Mouse (Mus musculus): ENCODE measurements around the gene Arpc3. TPM values are rescaled to one million over a fixed set of nuclear protein-coding genes. Genes with fewer than 3 reads are reported as not detected.
"Not testable (repeated sequence)": the region's sequence is repeated elsewhere in the genome, so short reads cannot be mapped to it uniquely, and the experiment has no call there.

Arpc3 gene
- polyA plus RNA-seq, 1 experiment from 2014 or later, result 177 TPM

DNA sequence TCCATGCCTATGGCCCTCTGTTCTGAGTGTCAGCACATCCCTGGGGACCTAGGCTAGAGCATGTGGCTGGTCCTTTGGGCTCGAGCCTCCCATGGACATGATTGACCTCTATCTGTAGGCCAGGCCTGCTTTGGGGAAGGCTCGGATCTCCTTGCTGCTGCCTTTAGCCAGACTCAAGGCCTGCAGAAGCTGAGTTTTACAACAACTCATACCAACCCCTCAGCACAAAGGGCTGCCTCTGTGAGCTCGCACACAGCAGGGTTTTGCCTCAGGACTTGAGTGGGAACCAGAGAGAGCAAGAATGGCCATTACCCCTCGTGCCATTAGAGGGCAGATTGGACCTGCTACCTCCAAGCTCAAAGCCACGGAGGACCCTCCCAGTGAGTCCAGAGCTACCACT, 57.2 kb downstream of the Arpc3 start:
- Histone ChIP-seq H3K9ac (no peak overlapping the region), H3K9me3 (no peaks in the 10 kb centered on the region), H3K27me3 (no peaks in the 10 kb centered on the region), H3K27ac (no peak overlapping the region), H3K4me3 (no peak overlapping the region), H3K4me1 (no peaks in the 10 kb centered on the region), H3K36me3 (peaks cover 66% of the 10 kb centered on the region), H3K4me2 (no peak overlapping the region)
- WGBS, result 81% methylated on average over 5 of the region's 5 CpGs
- no peak for ATAC-seq (ENCODE audit: insufficient number of reproducible peaks, low FRiP score, low TSS enrichment, low read depth)

DNA sequence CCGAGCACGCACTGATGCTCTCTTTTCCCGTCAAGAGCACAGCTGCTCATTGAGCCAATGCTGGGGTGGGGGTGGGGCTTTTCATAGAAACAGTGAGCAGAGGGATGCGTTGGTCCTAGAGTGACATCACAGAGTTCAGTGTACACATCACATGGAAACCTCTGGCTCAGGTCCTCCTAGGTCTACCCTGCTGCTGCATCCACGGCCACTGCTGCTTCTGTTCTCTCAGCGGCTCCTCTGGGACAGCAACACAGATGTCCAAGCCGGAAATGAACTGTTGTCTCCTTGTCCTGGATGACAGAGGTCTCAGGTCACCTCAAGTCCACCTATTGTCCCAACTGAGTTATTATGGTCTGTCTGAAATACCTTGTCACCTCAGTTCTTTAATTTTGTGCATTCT, 58.3 kb downstream of the Arpc3 start:
- no peaks in the 10 kb centered on the region for H3K9me3 ChIP-seq
- no peaks in the 10 kb centered on the region for H3K27me3 ChIP-seq
- no peak overlapping the region for H3K4me2 ChIP-seq
- H3K9ac ChIP-seq, result no peak overlapping the region
- H3K27ac ChIP-seq, result no peak overlapping the region
- no peak overlapping the region for H3K4me3 ChIP-seq
- H3K36me3 ChIP-seq, result peaks cover 66% of the 10 kb centered on the region
- H3K4me1 ChIP-seq, result no peaks in the 10 kb centered on the region
- WGBS, result 70% methylated on average over 7 of the region's 7 CpGs
- ATAC-seq (ENCODE audit: insufficient number of reproducible peaks, low FRiP score, low TSS enrichment, low read depth), result no peak

DNA sequence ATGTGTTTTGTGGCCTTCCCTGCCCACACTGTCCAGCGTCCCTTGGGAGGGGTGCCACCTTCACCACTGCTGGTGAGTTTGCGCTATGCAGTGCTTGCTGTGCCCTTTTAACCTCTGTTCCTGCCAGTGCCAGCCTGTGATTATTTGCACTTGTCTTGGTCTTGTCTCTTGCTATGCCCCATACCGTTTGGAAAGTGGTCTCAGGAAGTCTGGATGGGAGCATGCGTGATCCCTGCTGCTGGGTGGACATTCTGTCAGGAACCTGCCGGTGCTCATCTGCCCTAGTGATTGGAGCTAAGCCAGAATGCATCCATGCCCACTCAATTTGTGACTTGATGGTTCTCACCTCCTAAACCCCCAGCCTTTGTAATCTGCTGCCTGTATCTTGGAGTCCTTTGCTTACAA, 59.2 kb downstream of the Arpc3 start:
- ATAC-seq (ENCODE audit: insufficient number of reproducible peaks, low FRiP score, low TSS enrichment, low read depth), result no peak

DNA sequence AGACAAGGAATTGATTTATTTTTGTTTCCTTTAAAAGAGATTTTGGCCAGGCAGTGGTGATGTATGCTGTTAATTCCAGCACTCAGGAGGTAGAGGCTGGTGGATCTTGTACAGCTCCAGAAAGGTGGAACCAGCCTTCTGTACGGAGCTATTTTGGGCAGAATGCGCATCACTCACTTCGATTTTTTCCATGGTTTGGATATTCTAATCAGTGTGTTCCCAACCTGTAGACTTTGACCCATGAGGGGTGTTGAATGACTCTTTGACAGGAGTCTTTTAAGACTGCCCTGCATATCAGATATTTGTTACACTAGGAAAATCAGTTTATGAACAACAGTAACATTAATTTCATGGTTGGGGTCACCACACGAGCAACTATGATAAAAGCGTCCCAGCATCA, 59.6 kb downstream of the Arpc3 start:
- H3K36me3 ChIP-seq, result peaks cover 65% of the 10 kb centered on the region
- WGBS, result 85% methylated on average over 5 of the region's 5 CpGs
- no peaks in the 10 kb centered on the region for H3K27me3 ChIP-seq
- ATAC-seq (ENCODE audit: insufficient number of reproducible peaks, low FRiP score, low TSS enrichment, low read depth), result no peak
- no peak overlapping the region for H3K9ac ChIP-seq
- no peaks in the 10 kb centered on the region for H3K4me1 ChIP-seq
- H3K9me3 ChIP-seq, result no peaks in the 10 kb centered on the region
- H3K27ac ChIP-seq, result no peak overlapping the region
- H3K4me3 ChIP-seq, result no peak overlapping the region
- no peak overlapping the region for H3K4me2 ChIP-seq

More for the DNA sequence above, 59.2 kb downstream of the Arpc3 start:
- no peaks in the 10 kb centered on the region for H3K9me3 ChIP-seq
- H3K9ac ChIP-seq, result no peak overlapping the region
- H3K4me3 ChIP-seq, result no peak overlapping the region
- no peak overlapping the region for H3K27ac ChIP-seq
- no peaks in the 10 kb centered on the region for H3K4me1 ChIP-seq
- WGBS, result 70% methylated on average over 5 of the region's 5 CpGs
- H3K4me2 ChIP-seq, result no peak overlapping the region
- H3K27me3 ChIP-seq, result no peaks in the 10 kb centered on the region
- peaks cover 66% of the 10 kb centered on the region for H3K36me3 ChIP-seq

DNA sequence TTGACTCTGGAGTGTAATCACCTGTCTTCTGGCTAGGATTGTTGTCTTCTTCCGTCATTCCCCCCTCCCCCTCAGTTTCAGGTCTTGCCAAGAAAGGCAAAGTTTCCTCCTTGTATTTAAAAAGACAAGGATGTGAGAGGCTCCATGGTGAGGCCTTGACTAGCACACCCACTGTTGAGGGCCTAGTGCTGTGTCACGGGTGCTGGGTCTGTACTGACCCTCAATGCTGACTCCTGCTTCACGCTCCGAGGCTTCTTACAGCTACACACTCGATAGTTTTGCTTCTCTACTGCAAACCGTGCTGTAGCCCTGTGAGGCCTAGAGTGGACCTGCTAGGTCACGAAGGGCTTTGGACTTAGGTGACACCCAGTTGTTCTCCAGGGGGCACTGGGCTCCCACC, 60.5 kb downstream of the Arpc3 start:
- WGBS, result 79% methylated on average over 7 of the region's 7 CpGs

DNA sequence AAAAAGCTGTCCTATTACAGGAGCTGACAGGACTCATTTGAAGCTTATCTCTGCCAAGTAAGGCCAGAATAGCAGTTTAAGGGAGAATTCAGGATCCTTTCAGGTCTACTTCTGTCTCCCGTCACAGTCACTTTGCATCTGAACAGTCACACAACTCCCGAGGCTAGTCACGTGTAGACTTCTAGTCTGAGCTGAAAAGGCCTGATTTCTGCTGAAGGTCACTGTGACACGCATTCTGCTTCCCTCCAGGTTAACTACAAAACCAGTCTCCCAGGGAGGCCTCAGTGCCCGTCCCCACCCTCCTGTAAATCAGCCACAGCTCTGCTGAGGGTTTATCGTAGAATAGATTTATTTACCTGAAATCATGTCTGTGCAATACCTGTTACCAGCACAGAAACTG, 61.5 kb downstream of the Arpc3 start:
- H3K36me3 ChIP-seq, result peaks cover 74% of the 10 kb centered on the region
- ATAC-seq (ENCODE audit: insufficient number of reproducible peaks, low FRiP score, low TSS enrichment, low read depth), result no peak
- H3K4me2 ChIP-seq, result no peak overlapping the region
- no peaks in the 10 kb centered on the region for H3K9me3 ChIP-seq
- no peaks in the 10 kb centered on the region for H3K4me1 ChIP-seq
- no peaks in the 10 kb centered on the region for H3K27me3 ChIP-seq
- no peak overlapping the region for H3K27ac ChIP-seq
- H3K4me3 ChIP-seq, result no peak overlapping the region
- 81% methylated on average over 6 of the region's 6 CpGs for WGBS
- H3K9ac ChIP-seq, result no peak overlapping the region

More for the DNA sequence above, 60.5 kb downstream of the Arpc3 start:
- Histone ChIP-seq H3K4me3 (no peak overlapping the region), H3K36me3 (peaks cover 67% of the 10 kb centered on the region), H3K9me3 (no peaks in the 10 kb centered on the region), H3K27me3 (no peaks in the 10 kb centered on the region), H3K27ac (no peak overlapping the region; the same call in 1 of the 2 replicates), H3K9ac (no peak overlapping the region), H3K4me2 (no peak overlapping the region), H3K4me1 (no peaks in the 10 kb centered on the region)
- ATAC-seq (ENCODE audit: insufficient number of reproducible peaks, low FRiP score, low TSS enrichment, low read depth), result no peak

DNA sequence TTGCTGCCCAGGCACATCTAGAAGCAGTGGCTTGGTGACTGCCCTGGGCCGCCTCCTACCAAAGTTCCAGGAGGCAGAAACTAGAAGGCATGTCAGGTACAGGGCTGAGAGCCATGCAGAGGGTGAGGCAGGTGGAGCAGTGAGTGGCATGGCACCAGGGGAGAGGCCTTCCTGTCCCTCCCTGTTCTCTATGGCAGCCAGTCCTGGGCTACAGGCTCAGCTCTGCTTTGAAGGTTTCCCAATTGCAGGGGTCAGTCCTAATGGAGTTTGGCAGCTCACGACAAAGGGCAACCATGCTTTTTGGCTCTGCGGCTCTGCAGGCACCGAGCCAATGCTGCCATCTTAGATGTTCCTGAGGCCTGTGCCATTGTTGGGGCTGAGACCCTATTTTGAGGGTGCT, 62.8 kb downstream of the Arpc3 start:
- Histone ChIP-seq H3K36me3 (peaks cover 79% of the 10 kb centered on the region), H3K9me3 (no peaks in the 10 kb centered on the region), H3K9ac (no peak overlapping the region), H3K4me1 (no peaks in the 10 kb centered on the region), H3K4me3 (no peak overlapping the region), H3K27me3 (no peaks in the 10 kb centered on the region), H3K4me2 (no peak overlapping the region), H3K27ac (no peak overlapping the region)
- no peak for ATAC-seq (ENCODE audit: insufficient number of reproducible peaks, low FRiP score, low TSS enrichment, low read depth)
- WGBS, result 88% methylated on average over 4 of the region's 4 CpGs

DNA sequence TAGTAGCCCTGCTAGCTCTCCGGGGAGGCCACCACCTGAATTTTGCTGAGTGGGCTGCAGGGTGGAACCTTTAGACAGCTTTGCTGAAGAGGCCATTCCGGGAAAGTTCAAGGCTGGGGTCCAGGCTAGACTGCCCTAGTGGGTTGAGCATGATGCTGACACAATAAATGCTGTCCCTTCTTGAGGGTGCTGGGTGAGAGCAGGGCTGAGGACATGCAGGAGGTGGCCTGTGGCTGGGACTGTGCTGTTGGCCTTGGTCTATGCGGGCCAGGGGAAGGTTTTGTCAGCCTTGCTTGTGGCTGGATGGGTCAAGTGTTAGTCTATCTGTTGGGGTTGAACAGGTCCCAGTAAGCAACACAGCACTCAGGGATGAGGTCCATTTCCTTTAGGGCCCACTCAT, 63.2 kb downstream of the Arpc3 start:
- no peak for ATAC-seq (ENCODE audit: insufficient number of reproducible peaks, low FRiP score, low TSS enrichment, low read depth)
- no peaks in the 10 kb centered on the region for H3K9me3 ChIP-seq
- H3K27me3 ChIP-seq, result no peaks in the 10 kb centered on the region
- H3K36me3 ChIP-seq, result peaks cover 83% of the 10 kb centered on the region
- H3K4me1 ChIP-seq, result no peaks in the 10 kb centered on the region
- H3K4me3 ChIP-seq, result no peak overlapping the region
- H3K4me2 ChIP-seq, result no peak overlapping the region
- no peak overlapping the region for H3K9ac ChIP-seq
- 90% methylated on average over 3 of the region's 3 CpGs for WGBS
- no peak overlapping the region for H3K27ac ChIP-seq

DNA sequence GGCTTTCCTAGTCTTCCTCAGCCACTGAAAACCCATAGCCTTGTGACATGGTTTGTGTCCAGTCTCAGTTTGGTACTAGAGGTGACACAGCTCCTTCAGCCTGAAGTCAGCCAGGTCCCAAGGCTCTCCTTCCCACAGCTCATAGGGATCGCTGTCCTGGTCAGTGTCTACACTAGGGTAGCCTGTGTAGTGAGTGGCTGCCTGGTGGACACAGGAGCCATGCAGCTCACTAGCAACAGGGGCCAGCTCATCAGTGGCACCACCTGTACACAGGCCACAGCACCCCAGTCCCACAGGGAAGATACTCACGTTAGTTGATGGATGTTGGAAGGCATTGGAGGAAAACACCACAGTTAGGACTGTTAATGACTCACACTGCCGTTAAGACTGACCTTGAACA, 63.9 kb downstream of the Arpc3 start:
- no peak for ATAC-seq (ENCODE audit: insufficient number of reproducible peaks, low FRiP score, low TSS enrichment, low read depth)
- H3K9me3 ChIP-seq, result no peaks in the 10 kb centered on the region
- no peaks in the 10 kb centered on the region for H3K27me3 ChIP-seq
- 90% methylated on average over 3 of the region's 3 CpGs for WGBS
- peaks cover 90% of the 10 kb centered on the region for H3K36me3 ChIP-seq
- no peak overlapping the region for H3K4me3 ChIP-seq
- no peaks in the 10 kb centered on the region for H3K4me1 ChIP-seq
- H3K27ac ChIP-seq, result no peak overlapping the region
- H3K4me2 ChIP-seq, result no peak overlapping the region
- no peak overlapping the region for H3K9ac ChIP-seq

DNA sequence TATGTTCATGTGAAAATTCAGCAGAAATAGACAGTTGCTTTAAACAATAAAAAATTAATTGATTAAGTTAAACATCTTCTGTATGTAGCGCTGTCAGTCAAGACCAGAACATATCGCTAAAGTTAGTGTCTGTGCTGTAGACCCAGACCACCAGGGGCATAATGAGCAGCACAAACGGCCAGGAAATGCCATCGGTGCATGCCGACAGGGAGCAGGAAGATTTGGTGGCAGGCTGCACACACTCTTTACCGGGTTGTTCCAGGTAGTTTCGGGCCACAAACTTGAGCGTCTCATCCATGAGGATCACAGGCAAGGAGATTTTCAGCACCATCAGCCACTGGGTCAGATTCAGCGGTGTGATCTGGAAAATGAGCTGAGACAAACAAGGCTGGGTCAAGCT, 65.4 kb downstream of the Arpc3 start:
- not testable (repeated sequence) for H3K27me3 ChIP-seq; H3K4me2 ChIP-seq; H3K27ac ChIP-seq; ATAC-seq (ENCODE audit: insufficient number of reproducible peaks, low FRiP score, low TSS enrichment, low read depth); H3K9ac ChIP-seq; H3K4me1 ChIP-seq; H3K9me3 ChIP-seq; H3K4me3 ChIP-seq
- 81% methylated on average over 9 of the region's 9 CpGs for WGBS
- H3K36me3 ChIP-seq, result peaks cover 99% of the 10 kb centered on the region

DNA sequence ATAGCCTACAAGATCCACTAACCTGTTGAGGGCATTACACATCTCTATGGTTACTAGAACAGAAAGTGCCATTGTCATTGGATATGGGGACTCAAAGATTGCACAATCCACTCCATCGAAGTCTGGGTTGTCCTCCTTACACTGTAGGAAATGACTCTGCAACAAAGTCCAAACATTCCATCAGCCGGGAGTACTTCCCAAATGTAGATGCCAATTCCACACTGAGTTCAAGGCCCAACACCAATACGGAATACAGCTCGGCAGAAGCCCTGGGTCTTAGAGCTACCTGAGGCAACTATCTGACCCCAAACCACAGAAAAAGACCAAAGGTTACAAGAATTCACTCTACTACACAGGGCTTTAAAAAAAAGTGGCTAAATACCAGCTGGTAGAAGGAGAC, 66.4 kb downstream of the Arpc3 start:
- peaks cover 99% of the 10 kb centered on the region for H3K36me3 ChIP-seq
- H3K9me3 ChIP-seq, result no peaks in the 10 kb centered on the region
- no peak for ATAC-seq (ENCODE audit: insufficient number of reproducible peaks, low FRiP score, low TSS enrichment, low read depth)
- H3K9ac ChIP-seq, result no peak overlapping the region
- no peaks in the 10 kb centered on the region for H3K4me1 ChIP-seq
- no peak overlapping the region for H3K4me3 ChIP-seq
- H3K27ac ChIP-seq, result no peak overlapping the region
- no peaks in the 10 kb centered on the region for H3K27me3 ChIP-seq
- no peak overlapping the region for H3K4me2 ChIP-seq
- 85% methylated on average over 4 of the region's 4 CpGs for whole genome bisulfite sequencing

DNA sequence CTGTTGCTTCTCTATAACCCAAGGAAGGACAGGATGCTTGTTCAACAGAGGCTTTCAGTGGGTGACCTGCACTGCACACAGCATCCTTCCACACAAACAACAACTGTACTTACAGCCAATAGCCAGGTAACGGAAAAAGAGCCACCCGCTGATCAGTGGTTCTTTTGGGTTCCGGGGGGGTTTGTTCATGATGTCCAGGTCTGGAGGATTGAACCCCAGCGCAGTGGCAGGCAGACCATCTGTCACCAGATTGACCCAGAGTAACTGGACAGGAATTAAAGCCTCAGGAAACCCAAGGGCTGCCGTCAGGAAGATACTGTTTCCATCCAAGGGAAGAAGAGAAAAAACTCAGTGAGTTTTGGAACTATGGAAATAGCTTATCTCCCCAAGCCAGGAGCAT, 67.7 kb downstream of the Arpc3 start:
- no peak overlapping the region for H3K4me2 ChIP-seq
- H3K4me3 ChIP-seq, result no peak overlapping the region
- no peak for ATAC-seq (ENCODE audit: insufficient number of reproducible peaks, low FRiP score, low TSS enrichment, low read depth)
- H3K36me3 ChIP-seq, result peaks cover 99% of the 10 kb centered on the region
- H3K4me1 ChIP-seq, result no peaks in the 10 kb centered on the region
- H3K9ac ChIP-seq, result no peak overlapping the region
- no peaks in the 10 kb centered on the region for H3K27me3 ChIP-seq
- WGBS, result 95% methylated on average over 5 of the region's 5 CpGs
- no peaks in the 10 kb centered on the region for H3K9me3 ChIP-seq
- no peak overlapping the region for H3K27ac ChIP-seq

DNA sequence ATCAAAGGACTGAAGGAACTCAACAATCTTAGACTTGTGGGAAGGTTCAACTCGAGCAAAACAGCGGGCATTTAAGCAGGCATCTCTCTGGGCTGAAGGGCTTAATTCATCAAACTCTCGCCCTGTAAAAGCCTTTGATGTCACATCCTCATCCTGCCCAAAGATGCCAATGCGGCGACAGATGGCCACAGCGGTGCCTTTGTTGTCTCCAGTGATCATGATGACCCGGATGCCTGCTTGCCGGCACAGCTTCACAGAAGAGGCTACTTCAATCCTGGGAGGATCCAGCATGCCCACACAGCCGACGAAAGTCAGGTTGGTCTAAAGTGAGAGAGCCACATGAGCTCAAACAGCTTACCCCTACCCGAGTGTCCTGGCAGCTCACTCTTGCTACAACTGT, 69.0 kb downstream of the Arpc3 start:
- no peak overlapping the region for H3K27ac ChIP-seq
- no peak overlapping the region for H3K9ac ChIP-seq
- no peak overlapping the region for H3K4me2 ChIP-seq
- peaks cover 99% of the 10 kb centered on the region for H3K36me3 ChIP-seq
- H3K4me3 ChIP-seq, result no peak overlapping the region
- 79% methylated on average over 11 of the region's 11 CpGs for WGBS
- no peaks in the 10 kb centered on the region for H3K9me3 ChIP-seq
- H3K4me1 ChIP-seq, result no peaks in the 10 kb centered on the region
- no peaks in the 10 kb centered on the region for H3K27me3 ChIP-seq
- ATAC-seq (ENCODE audit: insufficient number of reproducible peaks, low FRiP score, low TSS enrichment, low read depth), result no peak

Data from limb, embryonic 15.5 days (tissue).